Mouse (Mus musculus): ENCODE results near the gene Cirbp. TPM values are rescaled to one million over a fixed set of nuclear protein-coding genes. Genes with fewer than 3 reads are reported as not detected.
"Not testable (repeated sequence)": the region's sequence is repeated elsewhere in the genome, so short reads cannot be mapped to it uniquely, and the experiment has no call there.

Gene Cirbp
- total RNA-seq, 2 experiments from 2014 or later = 211 to 228 TPM

DNA sequence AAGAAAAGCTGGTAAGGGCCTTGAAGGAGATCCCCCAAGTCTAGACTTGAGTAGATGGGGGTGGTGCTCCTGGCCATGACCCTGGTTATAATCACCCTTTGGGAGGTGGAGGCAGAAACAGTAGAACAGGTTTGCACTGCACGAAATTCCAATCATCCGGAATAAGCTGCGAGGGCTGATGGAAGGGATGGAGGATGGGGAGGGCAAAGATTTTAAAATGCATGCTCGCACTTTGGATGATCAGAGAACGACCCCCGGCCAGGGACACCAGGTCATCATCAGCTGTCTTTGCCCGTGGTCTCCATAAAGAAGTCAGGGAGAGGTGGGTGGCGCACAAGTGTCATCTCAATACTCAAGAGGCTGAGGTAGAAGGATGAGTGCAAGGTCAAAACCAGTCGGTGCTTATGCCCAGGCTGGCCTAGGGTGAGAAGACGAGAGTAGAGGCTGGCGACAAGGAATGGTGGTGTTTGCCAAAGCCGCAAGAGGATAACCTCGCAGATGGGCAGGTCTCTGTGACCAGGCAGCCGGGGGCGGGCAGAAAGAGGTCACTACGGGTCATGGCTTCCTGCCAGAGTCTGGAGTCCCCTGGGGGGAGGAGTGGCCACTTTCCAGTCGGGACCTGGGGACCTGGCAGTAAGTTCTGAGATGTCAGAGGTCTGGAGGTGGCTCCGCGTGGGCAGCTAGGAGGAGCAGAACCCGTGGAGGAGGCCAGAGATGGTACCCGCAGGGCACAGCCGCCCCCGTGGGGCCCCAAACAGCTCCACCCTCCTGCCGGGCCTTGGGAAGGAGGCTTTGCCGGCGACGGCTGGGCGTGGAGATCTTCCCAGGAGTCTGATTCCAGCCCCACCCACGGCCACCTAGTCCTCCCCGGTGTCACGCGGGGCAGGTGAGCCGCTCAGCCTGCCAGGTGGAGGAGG, 5.1 kb upstream of the Cirbp start:
- peak; percentile 71 for DNase-seq
- intact Hi-C loops (cut with DNase I) = no loop called here

DNA sequence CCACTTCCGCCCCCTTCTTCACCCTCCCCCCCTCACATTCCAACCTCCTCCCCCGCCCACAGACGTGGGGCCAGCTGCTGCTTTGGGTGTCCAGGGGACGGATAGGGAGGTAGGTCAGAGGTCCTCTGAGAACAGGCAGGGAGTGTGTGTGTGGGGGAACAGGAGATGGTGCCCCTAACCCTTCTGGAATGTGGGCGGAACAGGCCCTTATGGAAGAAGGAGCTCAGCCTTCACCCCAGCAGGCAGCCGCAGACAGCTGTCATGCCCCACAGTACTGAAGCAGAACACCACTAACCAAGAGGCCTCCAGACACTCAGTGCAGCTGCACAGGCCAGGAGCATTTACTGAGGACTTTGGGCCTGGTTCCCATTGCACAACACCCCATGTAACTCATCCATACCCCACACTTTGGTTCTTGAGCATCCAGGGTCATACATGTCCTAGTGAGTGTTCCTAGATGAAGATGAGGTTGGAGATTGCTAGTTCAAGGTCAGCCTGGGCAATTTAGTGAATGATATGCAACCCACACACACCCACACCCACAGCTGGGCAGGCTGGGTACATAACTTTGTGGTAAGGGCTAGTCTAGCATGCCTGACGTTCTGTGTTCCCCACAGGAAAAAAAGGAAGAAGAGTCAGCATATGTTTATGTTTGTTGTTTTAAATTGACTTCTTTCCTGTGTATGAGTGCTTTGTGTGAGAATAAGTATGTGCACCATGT, 4.1 kb upstream of the Cirbp start:
- DNase-seq = no peak
- intact Hi-C loops (cut with DNase I) = no loop called here

DNA sequence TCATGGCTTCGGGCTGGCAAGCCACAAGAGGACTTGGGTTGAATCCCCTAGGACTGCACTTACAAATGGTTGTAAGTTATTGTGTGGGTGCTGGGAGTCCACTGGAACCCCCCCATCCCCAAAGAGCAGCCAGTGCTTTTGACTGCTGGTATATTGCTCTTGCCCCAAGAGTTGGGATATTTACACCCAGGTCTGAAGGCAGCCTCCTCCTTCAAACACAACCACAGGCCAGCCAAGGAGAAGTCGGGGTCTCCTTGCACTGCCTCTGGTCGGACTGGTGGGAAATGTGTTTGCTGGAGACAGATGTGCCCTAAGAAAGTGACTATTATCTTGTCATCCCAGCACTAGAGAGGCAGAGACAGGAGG, 3.6 kb upstream of the Cirbp start:
- no peak for DNase-seq
- intact Hi-C loops (cut with DNase I) = no loop called here

DNA sequence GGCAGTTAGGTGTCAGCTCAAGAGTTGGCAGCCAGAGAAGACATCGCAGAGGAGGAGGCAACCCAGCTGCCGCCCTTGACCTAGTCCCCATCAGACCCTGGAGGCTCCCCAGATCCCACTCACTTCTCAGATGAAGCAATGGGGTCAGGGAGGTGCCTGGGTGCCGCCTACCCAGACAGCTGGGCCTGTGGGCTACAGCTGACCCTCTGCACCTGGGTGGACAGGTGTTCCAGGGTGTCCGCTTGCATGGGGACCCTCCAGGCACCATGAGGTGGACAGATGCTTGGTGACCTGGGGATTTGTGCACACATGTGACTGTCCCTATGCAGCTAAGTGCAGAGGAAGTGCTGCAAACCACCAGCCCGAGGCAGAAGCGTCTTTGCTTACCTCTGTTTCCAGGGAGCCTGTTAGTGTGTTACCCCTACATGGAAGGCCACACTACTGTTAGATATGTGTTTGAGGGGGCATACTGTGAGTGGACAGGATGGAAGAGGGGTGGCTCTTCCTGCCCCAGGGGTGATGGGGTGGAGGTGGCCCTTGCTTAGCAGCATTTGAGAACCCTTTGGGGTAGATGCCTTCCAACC, 3.0 kb upstream of the Cirbp start:
- no peak for DNase-seq
- intact Hi-C loops (cut with DNase I) = no loop called here

DNA sequence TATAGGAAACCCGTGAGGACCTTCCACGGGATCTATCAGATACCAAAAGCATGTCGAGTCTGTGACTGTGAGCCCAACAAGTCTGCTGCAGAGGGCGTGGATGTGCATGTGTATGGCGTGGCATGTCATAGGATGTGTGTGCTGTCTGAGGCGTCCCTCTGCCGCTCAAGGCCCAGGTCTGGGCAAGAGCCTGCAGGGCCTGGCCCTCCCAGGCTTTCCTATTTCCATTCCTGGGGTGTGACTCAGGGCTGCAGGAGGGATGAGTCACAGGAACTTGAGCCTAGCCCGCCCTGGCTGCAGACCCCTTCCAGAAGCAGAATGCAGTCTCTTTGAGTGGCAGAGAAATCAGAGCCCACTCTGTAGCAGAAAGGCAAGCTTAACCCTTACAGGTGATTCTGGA, 2.1 kb upstream of the Cirbp start:
- intact Hi-C loops (cut with DNase I) = loop anchor here (2.0 kb wide), 1 partner anchor 15 kb away; the partner anchor contains the start of gene Midn
- no peak for DNase-seq

DNA sequence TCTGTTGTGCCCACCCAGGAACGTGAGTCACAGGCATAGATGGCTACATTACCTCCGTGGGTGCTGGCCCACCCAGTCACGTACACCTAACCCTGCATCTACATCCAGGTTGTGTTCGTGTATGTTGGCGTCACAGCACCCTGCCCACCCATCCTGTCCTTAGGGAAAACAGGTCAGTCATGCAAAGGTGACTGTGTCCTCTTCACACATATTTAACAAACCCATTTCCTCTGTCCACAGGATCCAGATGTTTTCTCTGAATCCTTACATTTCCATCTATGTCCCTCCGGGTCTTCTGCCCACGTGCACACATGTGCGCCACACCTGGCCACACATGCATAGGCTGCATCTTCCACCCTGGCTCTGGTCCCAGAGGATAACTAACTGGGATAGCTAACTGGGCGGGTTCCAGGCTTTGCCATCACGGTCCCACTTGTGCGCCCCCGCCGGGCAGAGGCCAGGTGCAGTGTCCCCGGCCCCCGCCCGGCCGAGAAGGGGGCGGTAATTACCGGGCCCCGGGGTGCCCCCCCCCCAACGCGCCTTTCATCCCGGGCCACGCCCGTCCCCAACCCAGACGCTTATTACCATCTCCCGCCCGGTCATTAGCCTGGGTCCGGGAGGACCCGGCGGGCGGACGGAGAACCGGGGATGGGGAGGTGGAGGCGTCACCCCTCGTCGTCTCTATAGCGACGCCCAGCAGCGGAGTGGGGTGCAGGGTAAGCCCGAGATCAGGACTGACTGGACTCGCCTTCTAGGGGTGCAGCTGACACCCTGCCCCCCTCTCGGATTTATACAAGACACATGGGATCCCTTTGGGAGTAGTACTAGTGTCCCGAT, 1.4 kb upstream of the Cirbp start:
- DNase-seq = no peak
- intact Hi-C loops (cut with DNase I) = loop anchor here (2.0 kb wide), 1 partner anchor 16 kb away; the partner anchor contains the start of gene Midn

DNA sequence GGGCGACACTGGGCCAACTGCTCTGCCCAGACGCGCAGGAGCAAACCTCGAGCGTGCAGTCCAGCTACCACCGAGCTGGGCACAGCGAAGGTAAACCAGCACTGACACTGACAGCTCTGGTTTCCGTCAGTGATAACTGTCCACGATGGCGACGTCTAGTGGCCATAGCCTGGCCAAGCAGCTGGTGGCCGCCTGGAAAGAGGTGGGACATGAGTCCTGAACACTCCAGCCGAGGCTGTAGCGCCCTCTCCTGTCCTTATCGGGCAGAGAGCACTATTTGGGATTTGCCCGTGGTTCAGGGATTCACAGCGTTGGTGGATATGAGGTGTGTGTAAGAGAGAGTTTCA, 814 bp upstream of the Cirbp start:
- peak; percentile 98 for DNase-seq
- intact Hi-C loops (cut with DNase I) = loop anchor here (2.0 kb wide), 1 partner anchor 16 kb away; the partner anchor contains the start of gene Midn

DNA sequence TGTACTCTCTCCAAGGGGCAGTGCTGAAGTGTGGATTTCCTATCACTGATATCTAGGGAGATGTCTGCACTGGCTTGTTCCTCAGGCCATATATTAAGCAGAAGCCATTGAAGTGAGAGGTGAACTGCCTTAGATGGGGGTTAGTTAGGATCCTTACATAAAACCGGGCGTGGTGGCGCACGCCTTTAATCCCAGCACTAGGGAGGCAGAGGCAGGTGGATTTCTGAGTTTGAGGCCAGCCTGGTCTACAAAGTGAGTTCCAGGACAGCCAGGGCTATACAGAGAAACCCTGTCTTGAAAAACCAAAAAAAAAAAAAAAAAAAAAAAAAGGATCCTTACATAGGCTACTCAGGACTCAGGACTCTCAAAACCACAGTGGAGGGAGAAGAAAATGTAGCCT, 351 bp downstream of the Cirbp start:
- DNase-seq; intact Hi-C loops (cut with DNase I): not testable (repeated sequence)

DNA sequence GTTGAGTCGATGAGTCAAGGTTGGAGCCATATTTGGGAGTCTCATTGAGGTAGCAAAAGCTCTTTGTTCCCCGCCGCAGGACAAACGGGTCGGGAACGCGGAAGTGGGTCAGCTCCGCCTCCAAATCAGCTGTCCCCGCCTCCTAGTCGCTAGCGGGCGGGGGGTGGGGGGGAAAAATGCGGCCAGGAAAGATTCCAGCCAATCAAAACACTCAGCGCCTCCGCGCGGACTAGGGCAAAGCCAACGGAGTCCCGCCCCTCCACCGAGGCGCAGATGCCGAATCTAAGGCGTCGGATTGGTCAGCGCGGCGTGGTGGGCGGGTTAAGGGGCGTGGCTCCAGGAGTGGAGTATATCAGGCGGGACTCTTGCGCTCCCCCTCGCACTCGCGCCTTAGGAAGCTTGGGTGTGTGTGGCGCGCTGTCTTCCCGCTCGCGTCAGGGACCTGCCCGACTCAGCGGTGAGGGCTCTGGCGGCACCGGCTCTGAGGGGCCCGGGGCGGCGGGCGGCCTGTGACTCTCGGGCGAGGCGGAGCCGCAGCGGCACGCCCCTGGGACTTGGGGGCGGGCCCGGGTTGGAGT, 1.8 kb downstream of the Cirbp start:
- intact Hi-C loops (cut with DNase I) = no loop called here
- DNase-seq = peak; percentile 99

DNA sequence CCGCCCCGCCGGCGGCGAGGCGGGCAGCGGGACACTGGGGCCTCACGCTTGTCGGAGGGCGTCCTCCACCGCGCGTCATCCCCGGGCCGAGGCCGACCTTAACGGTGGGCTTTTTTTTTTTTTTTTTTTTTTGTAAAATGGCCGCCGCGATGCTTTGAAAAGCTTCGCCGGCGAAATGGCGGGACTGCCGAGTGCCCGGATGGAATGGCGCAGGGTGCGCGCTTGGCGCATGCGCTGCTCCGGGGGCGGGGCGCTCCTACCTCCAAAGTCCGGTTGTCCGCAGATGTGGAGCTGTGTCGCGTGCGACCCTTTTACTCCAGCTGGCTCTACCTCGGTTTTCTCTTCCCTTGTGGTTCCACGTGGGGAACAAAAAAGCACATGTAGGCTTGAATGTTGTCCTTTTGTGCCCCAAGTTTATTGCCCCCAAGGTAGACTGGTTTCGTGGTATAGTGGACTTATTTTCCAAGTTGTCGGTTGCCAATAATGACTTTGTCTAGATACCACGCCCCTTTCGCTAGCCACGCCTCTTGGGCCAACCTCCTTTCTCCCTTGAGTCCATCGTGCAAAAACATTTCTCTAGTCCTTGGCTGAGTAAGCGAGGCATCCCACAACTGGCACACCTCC, 2.4 kb downstream of the Cirbp start:
- intact Hi-C loops (cut with DNase I) = no loop called here

DNA sequence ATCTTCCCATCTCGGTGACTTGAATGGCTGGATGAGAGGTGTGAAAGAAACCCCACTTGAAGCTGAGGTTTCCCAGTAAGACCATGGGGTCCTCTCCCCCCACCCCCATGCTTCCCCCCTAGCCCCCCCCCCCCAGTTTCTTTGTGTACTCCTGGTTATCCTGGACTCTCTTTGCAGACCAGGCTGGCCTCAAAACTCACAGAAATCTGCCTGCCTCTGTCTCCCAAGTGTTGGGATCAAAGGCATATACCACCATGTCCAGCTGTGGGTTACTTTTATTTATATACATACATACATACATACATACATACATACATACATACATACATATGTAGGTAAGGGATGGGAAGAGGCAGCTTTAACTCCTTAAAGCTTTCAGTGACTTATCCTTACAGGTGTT, 3.3 kb downstream of the Cirbp start:
- intact Hi-C loops (cut with DNase I) = no loop called here
- no peak for DNase-seq

More for the DNA sequence above, 2.4 kb downstream of the Cirbp start:
- peak; percentile 95 for DNase-seq

DNA sequence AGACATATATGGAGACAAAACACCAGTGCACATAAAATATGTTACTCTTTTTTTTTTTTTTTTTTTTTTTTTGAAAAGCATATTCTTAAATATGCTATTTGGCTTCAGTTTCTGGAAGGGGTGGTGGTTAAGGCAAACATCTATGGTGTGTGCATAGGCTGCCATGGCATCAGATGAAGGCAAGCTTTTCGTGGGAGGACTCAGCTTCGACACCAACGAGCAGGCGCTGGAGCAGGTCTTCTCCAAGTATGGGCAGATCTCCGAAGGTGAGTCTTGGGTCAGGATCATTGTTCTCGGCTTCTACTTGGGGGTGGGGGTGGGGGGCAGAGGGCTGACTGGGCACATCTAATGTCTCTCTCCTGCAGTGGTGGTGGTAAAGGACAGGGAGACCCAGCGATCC, 3.9 kb downstream of the Cirbp start:
- intact Hi-C loops (cut with DNase I) = no loop called here

DNA sequence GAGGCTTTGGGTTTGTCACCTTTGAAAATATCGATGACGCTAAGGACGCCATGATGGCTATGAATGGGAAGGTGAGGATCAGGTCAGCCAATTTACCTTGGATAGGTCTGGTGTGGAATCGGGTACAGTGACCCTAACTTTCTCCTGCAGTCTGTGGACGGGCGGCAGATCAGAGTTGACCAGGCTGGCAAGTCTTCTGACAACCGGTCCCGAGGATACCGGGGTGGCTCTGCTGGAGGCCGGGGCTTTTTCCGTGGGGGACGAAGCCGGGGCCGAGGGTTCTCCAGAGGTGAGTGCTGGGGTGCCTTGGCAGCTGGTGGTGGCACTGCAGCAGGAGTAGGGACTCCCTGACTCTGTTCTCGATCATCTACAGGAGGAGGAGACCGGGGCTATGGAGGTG, 4.3 kb downstream of the Cirbp start:
- intact Hi-C loops (cut with DNase I) = no loop called here
- DNase-seq = no peak

More for the DNA sequence above, 3.9 kb downstream of the Cirbp start:
- DNase-seq = no peak

DNA sequence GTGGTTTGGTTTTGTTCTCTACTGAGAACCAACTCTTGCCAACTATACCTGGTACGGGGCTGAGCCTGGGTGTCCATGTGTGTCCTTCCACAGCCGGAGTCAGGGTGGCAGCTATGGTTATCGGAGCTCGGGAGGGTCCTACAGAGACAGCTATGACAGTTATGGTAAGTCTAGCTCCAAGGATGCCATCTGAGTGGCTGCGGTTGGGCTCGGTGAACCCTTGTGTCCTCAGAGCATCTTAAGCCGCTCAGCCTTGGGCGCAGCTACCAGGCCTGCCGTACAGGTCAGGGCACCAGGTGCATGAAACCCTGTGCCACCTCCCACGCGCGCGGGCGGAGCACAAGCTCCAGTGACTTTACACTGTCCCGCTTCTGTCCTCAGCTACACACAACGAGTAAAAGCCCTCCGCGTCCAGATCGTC, 4.8 kb downstream of the Cirbp start:
- no peak for DNase-seq
- intact Hi-C loops (cut with DNase I) = no loop called here

DNA sequence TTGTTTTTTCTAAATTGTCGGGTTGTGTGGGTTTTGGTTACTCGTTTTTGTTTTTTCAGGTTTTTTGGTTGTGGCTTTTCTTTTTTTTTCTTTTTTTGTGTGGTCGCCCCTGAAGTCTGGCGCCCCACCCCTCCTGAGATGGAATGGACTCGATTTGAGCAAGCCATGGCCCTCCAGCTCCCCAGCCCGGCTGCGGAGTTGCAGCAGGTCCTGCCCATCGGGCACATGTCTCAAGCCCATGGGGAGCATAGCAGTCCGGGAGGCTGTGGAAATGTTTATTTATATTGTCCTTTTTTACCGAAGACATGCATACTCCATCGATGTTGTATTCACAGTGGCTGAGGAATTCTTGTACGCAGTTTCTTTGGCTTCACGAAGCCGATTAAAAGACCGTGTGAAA, 5.5 kb downstream of the Cirbp start:
- intact Hi-C loops (cut with DNase I) = no loop called here
- DNase-seq = no peak

DNA sequence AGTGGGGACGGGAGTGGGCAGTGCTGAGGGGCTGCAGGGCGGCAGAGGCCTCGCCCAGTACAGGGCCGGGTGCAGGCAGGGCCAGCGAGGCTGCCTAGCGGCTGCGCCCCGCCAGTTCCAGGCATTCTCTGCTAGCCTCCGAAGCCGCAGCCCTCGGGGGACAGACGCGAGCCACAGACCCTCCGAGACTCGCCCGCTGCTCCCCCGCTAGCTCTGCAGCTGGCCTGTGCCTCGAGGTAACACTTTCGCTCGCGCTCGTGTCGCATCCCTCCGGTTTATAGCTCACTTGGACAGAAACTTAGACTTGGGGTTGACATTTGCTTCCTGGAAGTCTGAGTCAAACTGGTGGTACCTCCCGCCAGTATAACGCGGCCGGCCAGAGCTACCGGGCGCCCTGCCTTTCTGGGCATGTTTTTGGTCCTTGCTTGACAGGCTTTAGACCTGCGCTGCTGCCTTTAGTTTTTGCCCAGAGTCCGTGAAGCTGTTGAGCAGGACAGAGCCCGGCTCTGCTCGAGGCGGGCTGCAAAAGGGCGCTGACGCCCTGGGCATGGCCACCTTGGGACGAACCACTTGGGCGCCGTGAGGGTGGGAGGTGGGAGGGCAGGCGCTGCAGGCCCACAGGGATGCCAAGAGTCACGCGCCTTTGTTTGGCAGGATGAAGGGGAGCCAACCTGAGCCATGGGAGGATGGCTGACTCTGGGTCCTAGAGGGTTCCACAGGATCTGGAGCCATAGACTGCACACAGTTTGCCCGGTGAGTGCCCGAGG, 6.2 kb downstream of the Cirbp start:
- intact Hi-C loops (cut with DNase I) = no loop called here
- DNase-seq = no peak

DNA sequence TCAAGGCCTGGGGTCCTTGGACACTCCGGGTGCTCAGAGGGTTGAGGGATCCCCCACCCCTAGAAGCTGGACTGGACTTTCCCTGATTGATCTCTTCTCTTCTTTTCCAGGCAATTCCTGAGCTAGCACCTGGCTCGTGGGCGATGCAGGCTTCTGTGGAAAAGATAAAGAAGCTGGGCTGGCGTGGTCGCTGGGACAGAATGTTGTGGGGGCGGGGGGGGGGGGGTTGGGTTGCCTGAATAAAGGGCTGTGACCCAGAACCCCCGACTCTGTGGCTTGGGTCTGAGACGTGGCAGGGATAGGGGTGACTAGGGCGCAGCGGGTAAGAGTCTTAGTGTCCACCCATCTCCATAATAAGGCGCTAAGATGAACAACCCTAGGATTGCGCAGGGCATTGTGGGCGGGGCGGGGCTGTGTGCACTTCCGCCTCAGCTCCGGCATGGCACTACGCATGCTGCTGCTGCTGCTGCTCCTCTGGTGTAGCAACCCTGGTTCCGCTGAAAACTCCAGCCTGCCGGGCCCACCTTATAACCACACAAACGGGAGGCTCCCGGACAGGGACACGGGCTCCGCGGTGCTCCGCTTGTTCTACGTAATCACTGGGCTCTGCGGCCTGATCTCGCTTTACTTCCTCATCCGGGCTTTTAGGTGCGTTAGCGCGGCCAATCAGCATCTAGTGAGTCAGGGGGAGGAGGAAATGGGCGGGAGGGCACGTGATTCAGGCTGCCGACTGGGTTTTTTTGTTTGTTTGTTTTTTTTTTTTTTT, 6.9 kb downstream of the Cirbp start, which contains the start of gene 1600002K03Rik:
TSS of gene 1600002K03Rik (plus strand) at position 418 of the 766 bp plus-strand sequence.
- DNase-seq = peak; percentile 87
- intact Hi-C loops (cut with DNase I) = no loop called here

DNA sequence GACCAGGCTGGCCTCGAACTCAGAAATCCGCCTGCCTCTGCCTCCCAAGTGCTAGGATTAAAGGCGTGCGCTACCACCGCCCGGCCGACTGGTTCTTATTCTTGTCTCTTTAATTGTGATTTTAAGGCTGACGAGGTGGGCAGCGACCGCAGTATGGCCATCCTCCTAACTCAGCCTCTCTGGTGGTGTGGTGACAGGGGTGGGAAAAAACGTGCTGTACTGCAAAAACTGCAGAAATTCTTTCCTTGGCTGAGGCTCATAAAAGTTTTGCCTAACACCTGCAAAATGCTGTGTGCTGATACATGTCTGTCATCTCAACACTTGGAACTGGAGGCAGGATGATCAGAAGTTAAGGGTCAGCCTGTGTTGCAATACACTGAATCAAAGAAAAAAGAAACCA, 7.6 kb downstream of the Cirbp start:
- intact Hi-C loops (cut with DNase I) = no loop called here
- no peak for DNase-seq

All from left cerebral cortex, postnatal 4 days (tissue).